Mouse (Mus musculus): ENCODE results near the gene Mfsd14b.

The Mfsd14b gene

GRCm38 (mm10) chr13:65112459-65113110 is at the start of gene Mfsd14b:
TSS of gene Mfsd14b (minus strand) at chr13:65112975.
- peak; percentile 93 for DNase-seq (ENCODE audit: low spot score)

GRCm38 (mm10) chr13:65149940-65150339 is 37.2 kb upstream of the Mfsd14b start, which contains the start of gene Olfr466:
TSS of gene Olfr466 (plus strand) at chr13:65150240.
- no peak for DNase-seq (ENCODE audit: low spot score)

- DNase-seq (ENCODE audit: low spot score): no peak
These were observed 25.0 kb upstream of the Mfsd14b start, which contains the start of gene Olfr465-ps1 for GRCm38 (mm10) chr13:65137789-65138188. TSS of gene Olfr465-ps1 (plus strand) at chr13:65138089.

- no peak for DNase-seq (ENCODE audit: low spot score)
These were observed 14.5 kb upstream of the Mfsd14b start for GRCm38 (mm10) chr13:65127063-65127847.

GRCm38 (mm10) chr13:65122111-65122510 is 9.3 kb upstream of the Mfsd14b start:
- DNase-seq (ENCODE audit: low spot score): peak; percentile 23

GRCm38 (mm10) chr13:65120984-65121383 is 8.2 kb upstream of the Mfsd14b start:
- no peak for DNase-seq (ENCODE audit: low spot score)

GRCm38 (mm10) chr13:65113239-65113638 is 464 bp upstream of the Mfsd14b start:
- DNase-seq (ENCODE audit: low spot score): no peak

GRCm38 (mm10) chr13:65111961-65112360 is 814 bp downstream of the Mfsd14b start:
- DNase-seq (ENCODE audit: low spot score): peak; percentile 48

- peak; percentile 12 for DNase-seq (ENCODE audit: low spot score)
These were observed 11.5 kb downstream of the Mfsd14b start for GRCm38 (mm10) chr13:65101232-65101631.

- DNase-seq (ENCODE audit: low spot score): no peak
These were observed 12.1 kb downstream of the Mfsd14b start for GRCm38 (mm10) chr13:65100678-65101077.

- DNase-seq (ENCODE audit: low spot score): no peak
These were observed 15.8 kb downstream of the Mfsd14b start for GRCm38 (mm10) chr13:65097018-65097417.

GRCm38 (mm10) chr13:65095923-65096322 is 16.9 kb downstream of the Mfsd14b start:
- no peak for DNase-seq (ENCODE audit: low spot score)

GRCm38 (mm10) chr13:65069969-65070368 is 42.8 kb downstream of the Mfsd14b start:
- DNase-seq (ENCODE audit: low spot score): peak; percentile 3

- DNase-seq (ENCODE audit: low spot score): no peak
These were observed 60.1 kb downstream of the Mfsd14b start, which contains the start of gene Prss47 for GRCm38 (mm10) chr13:65052660-65053059. TSS of gene Prss47 (minus strand) at chr13:65052760.

GRCm38 (mm10) chr13:65035057-65035456 is 77.7 kb downstream of the Mfsd14b start:
- no peak for DNase-seq (ENCODE audit: low spot score)

- DNase-seq (ENCODE audit: low spot score): no peak
These were observed 80.0 kb downstream of the Mfsd14b start, which contains the start of gene Spata31d1c for GRCm38 (mm10) chr13:65032758-65033157. TSS of gene Spata31d1c (plus strand) at chr13:65033058.
